Mouse (Mus musculus): ENCODE measurements around the gene Podn.

Podn gene

DNA sequence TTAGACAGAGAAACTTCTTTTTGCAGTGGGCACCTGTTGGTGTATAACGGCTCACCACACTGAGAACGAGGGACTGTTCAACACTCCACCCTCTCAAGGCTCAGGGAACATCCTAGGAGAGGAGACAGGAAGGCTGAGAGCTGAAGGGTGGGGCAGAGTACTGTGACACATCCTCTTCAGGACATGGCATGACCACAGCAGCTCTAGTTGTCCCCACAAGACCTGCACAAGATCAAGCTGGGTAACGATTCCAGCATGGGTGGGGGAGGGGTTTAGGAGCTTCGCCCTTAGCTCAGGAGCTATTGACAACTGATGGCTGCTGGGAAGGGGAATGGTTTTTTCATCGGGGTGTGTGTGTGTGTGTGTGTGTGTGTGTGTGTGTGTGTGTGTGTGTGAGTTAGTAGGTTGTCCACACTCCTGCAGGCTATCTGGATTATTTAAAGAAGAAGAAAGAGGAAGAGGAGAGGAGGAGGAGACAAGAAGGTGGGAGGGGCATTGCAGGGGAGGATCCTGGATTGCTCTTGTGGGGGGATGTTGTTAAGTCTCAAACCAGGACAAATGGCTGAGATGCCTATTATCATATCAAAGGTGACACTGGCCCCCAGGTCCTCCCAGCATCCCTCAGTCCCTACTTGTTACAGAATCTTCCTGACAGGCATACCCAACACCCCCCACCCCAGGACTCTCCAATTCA is 129.7 kb downstream of the Podn start:
- DNase-seq (ENCODE audit: low read depth, low spot score), result peak; percentile 56
